Mouse (Mus musculus) bone marrow macrophage, adult 2 months (primary cell): Measurements from ENCODE around the gene Casr. TPM values are rescaled to one million over a fixed set of nuclear protein-coding genes. Genes with fewer than 3 reads are reported as not detected.

ENCODE experiments used
- H3K27ac ChIP-seq: 2 replicates; pipeline ENCODE4 v1.5.1; 2012; ENCODE audit warnings: low read depth, low read length; ENCODE audit not compliant: insufficient read depth
- H3K4me1 ChIP-seq: 2 replicates; pipeline ENCODE4 v1.6.1; 2012; ENCODE audit warnings: low read length; ENCODE audit not compliant: control insufficient read depth, insufficient read depth
- H3K4me3 ChIP-seq: 2 replicates; pipeline ENCODE4 v1.5.1; 2012; ENCODE audit warnings: mild to moderate bottlenecking, low read length, moderate library complexity; ENCODE audit not compliant: insufficient read depth
- CTCF ChIP-seq: IDR thresholded peaks from 2 replicates; pipeline ENCODE4 v1.5.1; 2012; ENCODE audit warnings: low read depth, mild to moderate bottlenecking, low read length, moderate library complexity
- POLR2A ChIP-seq: IDR thresholded peaks from 2 replicates; pipeline ENCODE4 v1.6.1; 2012; ENCODE audit warnings: mild to moderate bottlenecking, low read depth, low read length, borderline replicate concordance
- polyA plus RNA-seq: library from polyadenylated mRNA; stranded (reverse); fragments of >200 nt; gene quantifications from 2 replicates; pipeline ENCODE4 v1.2.4, GENCODE M21; 2012; ENCODE audit not compliant: missing spikeins, insufficient read depth, insufficient read length

The Casr gene
- polyA plus RNA-seq, 1 experiment: not detected

DNA sequence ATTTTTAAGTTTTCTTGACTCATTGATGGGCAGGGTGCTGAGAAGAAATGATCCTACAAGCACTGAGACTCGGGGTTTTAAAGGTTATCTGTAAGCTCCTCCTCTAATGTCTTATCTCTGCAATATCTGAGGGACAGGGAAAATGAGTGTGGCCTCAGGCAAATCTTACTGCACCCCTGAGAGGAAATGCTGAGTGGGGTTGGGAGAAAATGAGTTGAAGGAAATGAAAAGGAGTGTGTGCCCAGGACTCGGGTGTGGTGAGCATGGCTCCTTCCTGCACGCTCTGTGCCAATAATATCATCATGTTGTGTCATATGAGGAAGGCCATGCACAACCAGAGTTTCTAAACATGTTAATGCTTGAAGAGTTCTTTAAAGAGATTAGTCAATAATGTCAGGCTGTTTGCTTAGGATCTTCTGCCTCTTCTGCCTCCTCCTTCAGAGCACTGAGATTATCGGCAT is 106.6 kb downstream of the Casr start, which contains the start of gene Stfa3:
TSS of gene Stfa3 (minus strand) at position 51 of the 461 bp plus-strand sequence.
- no peak within 1 kb of the TSS for H3K4me3 ChIP-seq
- 0 out of 2 replicates have a peak, but pooled peaks cover 3% of the 10 kb centered on the region for H3K4me1 ChIP-seq
- no peak for TF ChIP-seq POLR2A
- TF ChIP-seq CTCF: no peak
- no peak within 1 kb of the TSS for H3K27ac ChIP-seq

Other genes with a start within 250 kb of the Casr start
- gene BC117090, start 227.8 kb downstream of the Casr start, polyA plus RNA-seq: not detected in 2 replicates
- gene BC100530, start 194.4 kb downstream of the Casr start, polyA plus RNA-seq: not detected in 2 replicates
- gene Stfa2, start 153.7 kb downstream of the Casr start, polyA plus RNA-seq: not detected in 2 replicates
- gene Stfa3, start 106.7 kb downstream of the Casr start, polyA plus RNA-seq: not detected in 2 replicates
- 29.1 and 31.7 TPM in 2 replicates for gene Cd86, start 103.9 kb upstream of the Casr start, polyA plus RNA-seq
- gene Ildr1, start 131.8 kb upstream of the Casr start, polyA plus RNA-seq: not detected in 2 replicates
- gene Slc15a2, start 222.8 kb upstream of the Casr start, polyA plus RNA-seq: 12.0 and 15.3 TPM in 2 replicates